Mouse (Mus musculus) macrophage (primary cell): ENCODE measurements around the gene Pi16. TPM values are rescaled to one million over a fixed set of nuclear protein-coding genes. Genes with fewer than 3 reads are reported as not detected.

ENCODE experiments used
- H3K27ac ChIP-seq: fragments of 350-480 bp; formaldehyde crosslinking; 2 replicates; pipeline ENCODE4 v1.9.0; 2021
- H3K36me3 ChIP-seq: fragments of 350-480 bp; formaldehyde crosslinking; 2 replicates; pipeline ENCODE4 v1.9.0; 2021; ENCODE audit errors: inconsistent target
- H3K4me3 ChIP-seq: fragments of 350-480 bp; formaldehyde crosslinking; 2 replicates; pipeline ENCODE4 v1.9.0; 2021; ENCODE audit errors: inconsistent target
- H3K79me2 ChIP-seq: fragments of 350-480 bp; formaldehyde crosslinking; 2 replicates; pipeline ENCODE4 v1.9.0; 2021; ENCODE audit errors: inconsistent target
- WGBS: methylation state at CpG from one replicate; pipeline ENCODE4 v1.1.7; 2026; ENCODE audit warnings: inconsistent platforms; ENCODE audit not compliant: missing documents; 5-methylcytosine and 5-hydroxymethylcytosine counted together
- polyA plus RNA-seq: library from polyadenylated mRNA; stranded (reverse); fragments of 250-400 nt; gene quantifications from 3 replicates; pipeline ENCODE4 v1.2.4, GENCODE M21; 2018; ENCODE audit warnings: inconsistent platforms

The Pi16 gene
- polyA plus RNA-seq, 1 experiment from 2014 or later: 0.22 TPM

- Histone ChIP-seq H3K27ac (no peak overlapping the region), H3K36me3 (peaks cover 70% of the 10 kb centered on the region; the same call in 1 of the 2 replicates), H3K4me3 (no peak overlapping the region), H3K79me2 (no peaks in the 10 kb centered on the region)
- 98% methylated on average over 5 of the region's 5 CpGs for WGBS
Measured at GRCm38 (mm10) chr17:29295835-29296234, 21.6 kb upstream of the Pi16 start.

- Histone ChIP-seq H3K4me3 (no peak overlapping the region), H3K79me2 (no peaks in the 10 kb centered on the region), H3K36me3 (peaks cover 85% of the 10 kb centered on the region; the same call in 1 of the 2 replicates), H3K27ac (no peak overlapping the region)
- WGBS: 94% methylated on average over 10 of the region's 10 CpGs
Measured at GRCm38 (mm10) chr17:29297321-29297720, 20.2 kb upstream of the Pi16 start.

GRCm38 (mm10) chr17:29297813-29298212, 19.7 kb upstream of the Pi16 start:
- 93% methylated on average over 6 of the region's 6 CpGs for WGBS
- peaks cover 88% of the 10 kb centered on the region; the same call in 1 of the 2 replicates for H3K36me3 ChIP-seq
- no peaks in the 10 kb centered on the region for H3K79me2 ChIP-seq
- H3K27ac ChIP-seq: no peak overlapping the region
- no peak overlapping the region for H3K4me3 ChIP-seq

GRCm38 (mm10) chr17:29299282-29299681, 18.2 kb upstream of the Pi16 start:
- WGBS: 97% methylated on average over 4 of the region's 4 CpGs

GRCm38 (mm10) chr17:29300926-29301325, 16.6 kb upstream of the Pi16 start:
- H3K27ac ChIP-seq: no peak overlapping the region
- no peak overlapping the region for H3K4me3 ChIP-seq
- no peaks in the 10 kb centered on the region for H3K79me2 ChIP-seq
- peaks cover 59% of the 10 kb centered on the region; the same call in 1 of the 2 replicates for H3K36me3 ChIP-seq
- 94% methylated on average over 7 of the region's 7 CpGs for WGBS

More at GRCm38 (mm10) chr17:29299282-29299681, 18.2 kb upstream of the Pi16 start:
- H3K36me3 ChIP-seq: peaks cover 75% of the 10 kb centered on the region; the same call in 1 of the 2 replicates
- H3K27ac ChIP-seq: no peak overlapping the region
- H3K4me3 ChIP-seq: no peak overlapping the region
- H3K79me2 ChIP-seq: no peaks in the 10 kb centered on the region

GRCm38 (mm10) chr17:29301421-29301820, 16.1 kb upstream of the Pi16 start:
- Histone ChIP-seq H3K4me3 (no peak overlapping the region), H3K27ac (no peak overlapping the region), H3K36me3 (peaks cover 55% of the 10 kb centered on the region; the same call in 1 of the 2 replicates), H3K79me2 (no peaks in the 10 kb centered on the region)
- WGBS: 96% methylated on average over 6 of the region's 6 CpGs

- no peaks in the 10 kb centered on the region for H3K79me2 ChIP-seq
- H3K4me3 ChIP-seq: no peak overlapping the region
- 85% methylated on average over 5 of the region's 5 CpGs for whole genome bisulfite sequencing
- H3K27ac ChIP-seq: no peak overlapping the region
- peaks cover 48% of the 10 kb centered on the region; the same call in 1 of the 2 replicates for H3K36me3 ChIP-seq
Measured at GRCm38 (mm10) chr17:29302149-29302548, 15.3 kb upstream of the Pi16 start.

- 76% methylated on average over 3 of the region's 3 CpGs for WGBS
- Histone ChIP-seq H3K4me3 (no peak overlapping the region), H3K27ac (no peak overlapping the region), H3K36me3 (peaks cover 44% of the 10 kb centered on the region; the same call in 1 of the 2 replicates), H3K79me2 (no peaks in the 10 kb centered on the region)
Measured at GRCm38 (mm10) chr17:29303087-29303486, 14.4 kb upstream of the Pi16 start.

- Histone ChIP-seq H3K4me3 (no peak overlapping the region), H3K79me2 (no peaks in the 10 kb centered on the region), H3K27ac (no peak overlapping the region), H3K36me3 (peaks cover 36% of the 10 kb centered on the region; the same call in 1 of the 2 replicates)
- 61% methylated on average over 3 of the region's 3 CpGs for WGBS
Measured at GRCm38 (mm10) chr17:29303856-29304255, 13.6 kb upstream of the Pi16 start.

GRCm38 (mm10) chr17:29304376-29305057, 13.0 kb upstream of the Pi16 start:
- no peak overlapping the region for H3K27ac ChIP-seq
- H3K4me3 ChIP-seq: no peak overlapping the region
- WGBS: 22% methylated on average over 13 of the region's 13 CpGs

GRCm38 (mm10) chr17:29305058-29305806, 12.2 kb upstream of the Pi16 start:
- 29% methylated on average over 13 of the region's 15 CpGs for WGBS
- Histone ChIP-seq H3K79me2 (no peaks in the 10 kb centered on the region), H3K27ac (no peak overlapping the region), H3K4me3 (no peak overlapping the region), H3K36me3 (peaks cover 22% of the 10 kb centered on the region; the same call in 1 of the 2 replicates)

More at GRCm38 (mm10) chr17:29304376-29305057, 13.0 kb upstream of the Pi16 start:
- H3K79me2 ChIP-seq: no peaks in the 10 kb centered on the region
- H3K36me3 ChIP-seq: peaks cover 29% of the 10 kb centered on the region; the same call in 1 of the 2 replicates

GRCm38 (mm10) chr17:29305871-29306270, 11.6 kb upstream of the Pi16 start:
- H3K79me2 ChIP-seq: no peaks in the 10 kb centered on the region
- peaks cover 17% of the 10 kb centered on the region; the same call in 1 of the 2 replicates for H3K36me3 ChIP-seq
- H3K4me3 ChIP-seq: no peak overlapping the region
- no peak overlapping the region for H3K27ac ChIP-seq
- 30% methylated on average over 7 of the region's 7 CpGs for WGBS

- H3K79me2 ChIP-seq: no peaks in the 10 kb centered on the region
- H3K27ac ChIP-seq: no peak overlapping the region
- 93% methylated on average over 21 of the region's 21 CpGs for WGBS
- no peak overlapping the region for H3K4me3 ChIP-seq
- no peaks in the 10 kb centered on the region for H3K36me3 ChIP-seq
Measured at GRCm38 (mm10) chr17:29310056-29310623, 7.3 kb upstream of the Pi16 start.

GRCm38 (mm10) chr17:29311602-29312001, 5.9 kb upstream of the Pi16 start:
- H3K4me3 ChIP-seq: no peak overlapping the region
- no peaks in the 10 kb centered on the region for H3K36me3 ChIP-seq
- 96% methylated on average over 8 of the region's 8 CpGs for WGBS
- H3K79me2 ChIP-seq: no peaks in the 10 kb centered on the region
- no peak overlapping the region for H3K27ac ChIP-seq
